Mouse (Mus musculus) urinary bladder, adult 18-20 months (tissue): Measurements from ENCODE around the gene Agpat1.

ENCODE experiments used
- DNase-seq, 2 experiments: peaks; one replicate each; pipeline ENCODE4 v3.0.0; 2022; ENCODE audit warnings: low spot score in 2 of 2, mixed read lengths in 2 of 2

Agpat1 gene

GRCm38 (mm10) chr17:34632261-34632691, 28.2 kb downstream of the Agpat1 start:
- peak; percentile 79 to 82 for DNase-seq

- DNase-seq, result no peak
These were observed 31.6 kb downstream of the Agpat1 start for GRCm38 (mm10) chr17:34635671-34636070.

- no peak for DNase-seq
These were observed 33.4 kb downstream of the Agpat1 start for GRCm38 (mm10) chr17:34637459-34637858.

GRCm38 (mm10) chr17:34639461-34640255, 35.6 kb downstream of the Agpat1 start:
- DNase-seq, result no peak

GRCm38 (mm10) chr17:34640778-34641601, 36.9 kb downstream of the Agpat1 start:
- DNase-seq, result no peak

GRCm38 (mm10) chr17:34641945-34642344, 37.9 kb downstream of the Agpat1 start:
- no peak for DNase-seq

- no peak for DNase-seq
These were observed 39.3 kb downstream of the Agpat1 start for GRCm38 (mm10) chr17:34643379-34643778.

GRCm38 (mm10) chr17:34643944-34644343, 39.9 kb downstream of the Agpat1 start:
- no peak for DNase-seq

- DNase-seq, result peak; percentile 92 to 93
These were observed 40.5 kb downstream of the Agpat1 start, which contains the start of gene Fkbpl for GRCm38 (mm10) chr17:34644608-34645007. Gene Fkbpl, plus strand, starts transcription at chr17:34644764.

GRCm38 (mm10) chr17:34645256-34645829, 41.3 kb downstream of the Agpat1 start:
- no peak for DNase-seq

GRCm38 (mm10) chr17:34645831-34646511, 41.9 kb downstream of the Agpat1 start:
- DNase-seq, result no peak

- peak; percentile 71 to 96 for DNase-seq
These were observed 43.1 kb downstream of the Agpat1 start, which contains the start of gene Atf6b for GRCm38 (mm10) chr17:34646906-34647787. Gene Atf6b, plus strand, starts transcription at chr17:34647146.

- no peak for DNase-seq
These were observed 44.3 kb downstream of the Agpat1 start for GRCm38 (mm10) chr17:34648141-34648890.

GRCm38 (mm10) chr17:34649106-34649864, 45.2 kb downstream of the Agpat1 start:
- DNase-seq, result no peak

GRCm38 (mm10) chr17:34650781-34651180, 46.7 kb downstream of the Agpat1 start:
- no peak for DNase-seq

- DNase-seq, result no peak
These were observed 47.6 kb downstream of the Agpat1 start for GRCm38 (mm10) chr17:34651507-34652221.

- DNase-seq, result no peak
These were observed 48.5 kb downstream of the Agpat1 start for GRCm38 (mm10) chr17:34652546-34652945.

- no peak for DNase-seq
These were observed 48.9 kb downstream of the Agpat1 start for GRCm38 (mm10) chr17:34652985-34653384.
